Comparison of ENCODE assay signal across 24 mouse cellular contexts in the genomic region with DNA sequence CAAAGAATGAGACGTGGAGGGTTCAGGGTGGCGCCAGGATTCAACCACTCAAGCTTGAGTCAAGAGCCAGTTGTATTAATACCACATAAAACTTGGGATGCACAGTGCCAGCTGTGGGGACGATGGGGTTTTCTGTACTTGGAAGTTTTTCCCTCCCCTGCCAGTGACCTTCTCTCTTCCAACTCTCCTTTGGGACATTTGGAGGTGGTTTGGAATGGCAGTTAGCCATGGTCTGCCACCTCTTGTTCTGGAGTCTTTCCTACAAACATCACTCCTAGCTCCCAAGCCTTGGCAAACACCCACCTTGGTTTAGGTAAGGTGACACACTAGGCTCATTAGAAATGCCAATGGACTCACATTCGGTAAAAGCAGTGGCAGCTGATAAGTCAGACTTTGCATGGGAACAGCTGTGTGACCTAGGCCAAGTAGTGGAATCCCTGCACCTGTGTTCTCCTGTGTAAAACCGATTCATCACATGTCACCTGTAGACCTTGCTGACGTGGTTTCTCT.
DNase-seq lines count a peak whose midpoint lies in the region; ATAC-seq lines count a peak whose summit lies in the region.
"Had no signal": no experiment of that assay in that cellular context is flagged by ENCODE, and none has a peak within 500 bp of the region (broad histone marks: within the 10 kb centered on the region; RNA-seq: fewer than 3 reads in every experiment).

No protein-coding gene starts in this region.

- DNase-seq in heart, adult 9 months (ENCODE audit: low spot score in 2 of 2) = peak; percentile 23 to 62
- peak; percentile 11 to 31 for DNase-seq in kidney, adult 8-10 months
- no peak for DNase-seq in kidney, postnatal 4 days
- DNase-seq in midbrain, embryonic 11.5 days (ENCODE audit: low spot score, missing footprints) = peak; percentile 69
- no peak for DNase-seq in adrenal gland, postnatal 10 days
- DNase-seq: adrenal gland, adult 2 months; adrenal gland, postnatal 36 days; cerebellum, adult 11 months; cerebellum, adult 8-10 months; cerebellum, postnatal 14 days; embryo, embryonic 11 days; gastrocnemius, adult 2 months; gastrocnemius, postnatal 25 days; heart, postnatal 4 days had no signal

- ATAC-seq in heart, embryonic 11.5 days (replicated peaks; ENCODE audit: insufficient number of reproducible peaks, low FRiP score, low TSS enrichment) = no peak
- ATAC-seq in midbrain, embryonic 11.5 days (ENCODE audit: low FRiP score) = no peak
- ATAC-seq in midbrain, embryonic 13.5 days = no peak
- ATAC-seq: forebrain, embryonic 14.5 days; hindbrain, embryonic 16.5 days; inflammation-experienced regulatory T-cells, adult 6 months had no signal

- 79% methylated on average over 6 of the region's 6 CpGs for WGBS in heart, embryonic 11.5 days (ENCODE audit: insufficient replicate concordance)
- 92% methylated on average over 6 of the region's 6 CpGs for WGBS in midbrain, embryonic 11.5 days
- WGBS in midbrain, embryonic 13.5 days = 91% methylated on average over 6 of the region's 6 CpGs

- H3K4me3 ChIP-seq in heart, embryonic 11.5 days (ENCODE audit: low read depth, low read length) = no peak overlapping the region
- no peak overlapping the region for H3K4me3 ChIP-seq in midbrain, embryonic 11.5 days (ENCODE audit: low read depth, low read length)
- H3K4me3 ChIP-seq in midbrain, embryonic 13.5 days (replicated peaks) = no peak overlapping the region
- H3K4me3 ChIP-seq: embryonic facial prominence, embryonic 15.5 days; erythroblast, embryonic 14.5 days; forebrain, embryonic 10.5 days; gastrocnemius, adult 2 months; heart, embryonic 15.5 days; hindbrain, embryonic 12.5 days had no signal

- H3K9me3 ChIP-seq in heart, embryonic 11.5 days (replicated peaks; ENCODE audit: control insufficient read depth, low read length) = no peaks in the 10 kb centered on the region
- H3K9me3 ChIP-seq in midbrain, embryonic 11.5 days (ENCODE audit: control insufficient read depth, low read length) = no peaks in the 10 kb centered on the region
- H3K9me3 ChIP-seq in midbrain, embryonic 13.5 days = no peaks in the 10 kb centered on the region
- H3K9me3 ChIP-seq: embryonic facial prominence, embryonic 15.5 days; forebrain, embryonic 10.5 days; heart, embryonic 15.5 days; hindbrain, embryonic 12.5 days had no signal

- no peaks in the 10 kb centered on the region for H3K27me3 ChIP-seq in heart, embryonic 11.5 days (ENCODE audit: control insufficient read depth, insufficient read depth, low read length)
- no peaks in the 10 kb centered on the region for H3K27me3 ChIP-seq in midbrain, embryonic 11.5 days (ENCODE audit: control insufficient read depth, insufficient read depth, low read length)
- no peaks in the 10 kb centered on the region for H3K27me3 ChIP-seq in midbrain, embryonic 13.5 days
- H3K27me3 ChIP-seq: heart, embryonic 15.5 days; hindbrain, embryonic 12.5 days had no signal

- no peak overlapping the region for H3K4me2 ChIP-seq in heart, embryonic 11.5 days
- no peak overlapping the region for H3K4me2 ChIP-seq in midbrain, embryonic 11.5 days
- H3K4me2 ChIP-seq in midbrain, embryonic 13.5 days (replicated peaks) = no peak overlapping the region
- H3K4me2 ChIP-seq: embryonic facial prominence, embryonic 15.5 days; heart, embryonic 15.5 days; hindbrain, embryonic 12.5 days had no signal

- no peaks in the 10 kb centered on the region for H3K36me3 ChIP-seq in heart, embryonic 11.5 days (ENCODE audit: control insufficient read depth, insufficient read depth, low read length)
- H3K36me3 ChIP-seq in midbrain, embryonic 11.5 days (ENCODE audit: control insufficient read depth, insufficient read depth, low read length) = no peaks in the 10 kb centered on the region
- H3K36me3 ChIP-seq in midbrain, embryonic 13.5 days = no peaks in the 10 kb centered on the region
- H3K36me3 ChIP-seq: embryonic facial prominence, embryonic 15.5 days; forebrain, embryonic 10.5 days; heart, embryonic 15.5 days; hindbrain, embryonic 12.5 days had no signal

- H3K4me1 ChIP-seq in heart, embryonic 11.5 days (ENCODE audit: control insufficient read depth, insufficient read depth, low read length) = peaks cover 13% of the 10 kb centered on the region
- H3K4me1 ChIP-seq in midbrain, embryonic 11.5 days (ENCODE audit: control insufficient read depth, insufficient read depth, low read length) = no peaks in the 10 kb centered on the region
- peaks cover 5% of the 10 kb centered on the region; the same call in 1 of the 2 replicates for H3K4me1 ChIP-seq in midbrain, embryonic 13.5 days (replicated peaks)
- H3K4me1 ChIP-seq: embryonic facial prominence, embryonic 15.5 days had no signal

- H3K27ac ChIP-seq in heart, embryonic 11.5 days (ENCODE audit: low read depth, low read length) = no peak overlapping the region
- H3K27ac ChIP-seq in midbrain, embryonic 11.5 days (ENCODE audit: low read depth, low read length) = no peak overlapping the region
- H3K27ac ChIP-seq in midbrain, embryonic 13.5 days = no peak overlapping the region
- H3K27ac ChIP-seq: embryonic facial prominence, embryonic 15.5 days; forebrain, embryonic 10.5 days; gastrocnemius, adult 2 months; hindbrain, embryonic 12.5 days had no signal

- H3K9ac ChIP-seq in heart, embryonic 11.5 days (ENCODE audit: low read depth, low read length) = no peak overlapping the region
- H3K9ac ChIP-seq in midbrain, embryonic 11.5 days (ENCODE audit: low read length) = no peak overlapping the region
- H3K9ac ChIP-seq in midbrain, embryonic 13.5 days (replicated peaks) = no peak overlapping the region
- H3K9ac ChIP-seq: embryonic facial prominence, embryonic 15.5 days; heart, embryonic 15.5 days; hindbrain, embryonic 12.5 days had no signal

Comparison
In these comparisons a context has a peak if more than half of its experiments do, and no peak if none do; other contexts are left out.
1. DNase-seq: peak in heart, adult 9 months (2 of 2), kidney, adult 8-10 months (2 of 2) and midbrain, embryonic 11.5 days (single experiment); none in kidney, postnatal 4 days (0 of 2) and adrenal gland, postnatal 10 days (single experiment).